Mouse (Mus musculus) limb, embryonic 14.5 days (tissue): ENCODE results near the gene Adora2b. TPM values are rescaled to one million over a fixed set of nuclear protein-coding genes. Genes with fewer than 3 reads are reported as not detected.
"Not testable (repeated sequence)": the region's sequence is repeated elsewhere in the genome, so short reads cannot be mapped to it uniquely, and the experiment has no call there.

Source experiments
- ATAC-seq: fragments of 200-750 bp; cut with Nextera tagmentation; 2 replicates; pipeline ENCODE4 v1.8.0; 2017; ENCODE audit warnings: low read depth, moderate number of reproducible peaks, moderate TSS enrichment; ENCODE audit not compliant: low FRiP score
- DNase-seq: peaks from one replicate; pipeline ENCODE4 v3.0.0-alpha.2; 2015; ENCODE audit warnings: low spot score
- H3K27ac ChIP-seq: fragments of 300-500 bp; sonication (generic); replicated peaks from 2 replicates; pipeline ENCODE4 v1.5.1; 2014; ENCODE audit warnings: low read depth, mild to moderate bottlenecking, low read length, moderate library complexity, mixed read lengths
- H3K27me3 ChIP-seq: fragments of 300-500 bp; sonication (generic); 2 replicates; pipeline ENCODE4 v1.6.1; 2014; ENCODE audit warnings: low read length, mixed read lengths; ENCODE audit not compliant: control insufficient read depth, insufficient read depth
- H3K36me3 ChIP-seq: fragments of 300-500 bp; sonication (generic); 2 replicates; pipeline ENCODE4 v1.6.1; 2014; ENCODE audit warnings: mild to moderate bottlenecking, low read length, moderate library complexity, mixed read lengths; ENCODE audit not compliant: control insufficient read depth, insufficient read depth
- H3K4me1 ChIP-seq: fragments of 300-500 bp; sonication (generic); 2 replicates; pipeline ENCODE4 v1.6.1; 2014; ENCODE audit warnings: antibody characterized with exemption, low read length, mixed read lengths; ENCODE audit not compliant: control insufficient read depth, insufficient read depth
- H3K4me2 ChIP-seq: fragments of 300-500 bp; sonication (generic); replicated peaks from 2 replicates; pipeline ENCODE4 v1.6.1; 2014; ENCODE audit warnings: low read depth, mild to moderate bottlenecking, low read length, moderate library complexity; ENCODE audit not compliant: severe bottlenecking
- H3K4me3 ChIP-seq: fragments of 300-500 bp; sonication (generic); replicated peaks from 2 replicates; pipeline ENCODE4 v1.5.1; 2014; ENCODE audit warnings: low read length
- H3K9ac ChIP-seq: fragments of 300-500 bp; sonication (generic); 2 replicates; pipeline ENCODE4 v1.6.1; 2014; ENCODE audit warnings: mild to moderate bottlenecking, low read depth, low read length, moderate library complexity; ENCODE audit not compliant: severe bottlenecking
- H3K9me3 ChIP-seq: fragments of 300-500 bp; sonication (generic); 2 replicates; pipeline ENCODE4 v1.6.1; 2016; ENCODE audit warnings: low read length; ENCODE audit not compliant: control insufficient read depth
- POLR2A ChIP-seq: fragments of 200-500 bp; IDR thresholded peaks from 2 replicates; pipeline ENCODE4 v1.8.0; 2012; ENCODE audit warnings: inconsistent platforms, mild to moderate bottlenecking, moderate library complexity, borderline replicate concordance; ENCODE audit not compliant: insufficient read depth, insufficient read length; ENCODE audit errors: extremely low read depth
- WGBS: fragments of 180-500 bp; shearing (Covaris S2); extraction: QIAGEN DNeasy Blood & Tissue Kit; methylation state at CpG from one replicate; pipeline ENCODE4 v1.1.7; 2014; 5-methylcytosine and 5-hydroxymethylcytosine counted together
- polyA plus RNA-seq, 2 experiments: library from polyadenylated mRNA; depleted of rRNA in 1 of 2; stranded (reverse) in 1 of 2; unstranded in 1 of 2; fragments of >200 nt; fragmentation: Nextera tagmentation in 1 of 2; extraction: Ambion mirVana in 1 of 2; gene quantifications; 2 replicates each; pipeline versions ENCODE4 v1.2.1 to v1.2.3; 2012 to 2014

The Adora2b gene
- polyA plus RNA-seq, 2 experiments: 9.1 to 10.9 TPM

DNA sequence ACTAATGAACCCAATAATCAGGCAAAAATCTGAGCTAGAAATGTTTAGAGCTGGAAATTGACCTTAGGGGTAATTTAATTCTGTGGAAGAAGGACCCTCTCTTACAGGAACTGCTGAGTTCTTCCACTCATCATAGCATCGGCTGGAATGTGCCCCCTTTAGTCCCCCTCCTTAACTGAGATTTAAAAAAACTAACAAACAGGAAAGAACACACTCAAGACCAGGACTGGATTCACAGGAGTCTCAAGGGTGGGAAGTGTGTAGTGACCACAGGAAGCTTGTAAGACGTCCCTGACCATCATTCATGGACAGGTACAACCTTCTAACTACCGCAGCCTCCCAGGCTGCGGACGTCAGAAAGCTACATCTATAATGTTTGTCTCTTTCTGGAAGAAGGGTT, 22.1 kb downstream of the Adora2b start:
- DNase-seq: no peak
- H3K27ac ChIP-seq: no peak overlapping the region
- H3K4me2 ChIP-seq: no peak overlapping the region
- no peaks in the 10 kb centered on the region for H3K27me3 ChIP-seq
- H3K36me3 ChIP-seq: peaks cover 12% of the 10 kb centered on the region
- no peak for ATAC-seq
- 52% methylated on average over 5 of the region's 5 CpGs for WGBS
- no peak for TF ChIP-seq POLR2A
- H3K9me3 ChIP-seq: no peaks in the 10 kb centered on the region
- H3K9ac ChIP-seq: no peak overlapping the region
- H3K4me1 ChIP-seq: no peaks in the 10 kb centered on the region
- no peak overlapping the region for H3K4me3 ChIP-seq

DNA sequence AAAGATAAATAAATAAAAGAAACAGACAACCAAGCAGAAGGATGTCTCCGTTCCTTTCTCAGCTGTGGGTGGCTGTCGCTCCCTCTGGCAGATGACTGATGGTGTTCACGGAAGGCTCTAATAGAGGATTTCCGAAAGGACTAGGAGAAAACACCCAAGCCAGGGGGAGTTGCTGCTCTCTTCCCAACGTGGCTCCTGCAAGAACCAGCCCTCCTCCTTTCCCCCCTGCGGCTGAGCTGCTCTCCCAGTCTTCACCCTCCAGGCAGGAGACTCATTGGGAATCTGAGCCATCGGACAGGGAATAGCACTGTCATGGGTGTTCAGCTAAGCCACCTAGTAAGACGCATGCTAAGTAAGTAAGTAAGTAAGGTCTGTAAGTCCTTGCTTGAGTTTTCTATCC, 28.3 kb downstream of the Adora2b start:
- Histone ChIP-seq H3K4me2 (no peak overlapping the region), H3K4me3 (no peak overlapping the region), H3K9ac (no peak overlapping the region), H3K27ac (no peak overlapping the region), H3K36me3 (no peaks in the 10 kb centered on the region), H3K27me3 (no peaks in the 10 kb centered on the region), H3K4me1 (peaks cover 1% of the 10 kb centered on the region; the same call in 1 of the 2 replicates), H3K9me3 (no peaks in the 10 kb centered on the region)
- no peak for DNase-seq
- 66% methylated on average over 8 of the region's 8 CpGs for WGBS
- no peak for TF ChIP-seq POLR2A
- ATAC-seq: no peak

DNA sequence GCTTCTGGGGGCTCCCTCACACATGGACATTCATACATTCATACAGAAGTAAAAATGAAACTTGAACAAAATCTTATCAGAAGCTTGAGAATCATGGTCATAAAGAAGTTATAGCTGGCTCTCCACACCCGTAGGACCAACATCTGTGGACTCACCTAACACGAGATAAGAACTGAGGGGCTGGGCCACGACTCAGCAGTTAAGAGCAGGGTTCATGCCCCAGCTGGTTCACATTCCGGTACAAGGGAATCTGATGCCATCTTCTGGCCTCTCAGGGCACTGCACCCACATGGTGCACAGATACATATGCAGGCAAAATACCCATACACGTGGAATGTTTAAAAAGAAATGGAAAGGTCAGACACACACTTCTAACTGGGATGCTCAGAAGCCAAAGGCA, 29.2 kb downstream of the Adora2b start:
- Histone ChIP-seq H3K4me3 (no peak overlapping the region), H3K4me2 (no peak overlapping the region), H3K9me3 (no peaks in the 10 kb centered on the region), H3K27me3 (no peaks in the 10 kb centered on the region), H3K4me1 (peaks cover 3% of the 10 kb centered on the region; the same call in 1 of the 2 replicates), H3K9ac (no peak overlapping the region), H3K36me3 (no peaks in the 10 kb centered on the region), H3K27ac (no peak overlapping the region)
- no peak for TF ChIP-seq POLR2A
- 20% methylated on average over 5 of the region's 5 CpGs for WGBS
- DNase-seq (peak; percentile 39), ATAC-seq (no peak)

DNA sequence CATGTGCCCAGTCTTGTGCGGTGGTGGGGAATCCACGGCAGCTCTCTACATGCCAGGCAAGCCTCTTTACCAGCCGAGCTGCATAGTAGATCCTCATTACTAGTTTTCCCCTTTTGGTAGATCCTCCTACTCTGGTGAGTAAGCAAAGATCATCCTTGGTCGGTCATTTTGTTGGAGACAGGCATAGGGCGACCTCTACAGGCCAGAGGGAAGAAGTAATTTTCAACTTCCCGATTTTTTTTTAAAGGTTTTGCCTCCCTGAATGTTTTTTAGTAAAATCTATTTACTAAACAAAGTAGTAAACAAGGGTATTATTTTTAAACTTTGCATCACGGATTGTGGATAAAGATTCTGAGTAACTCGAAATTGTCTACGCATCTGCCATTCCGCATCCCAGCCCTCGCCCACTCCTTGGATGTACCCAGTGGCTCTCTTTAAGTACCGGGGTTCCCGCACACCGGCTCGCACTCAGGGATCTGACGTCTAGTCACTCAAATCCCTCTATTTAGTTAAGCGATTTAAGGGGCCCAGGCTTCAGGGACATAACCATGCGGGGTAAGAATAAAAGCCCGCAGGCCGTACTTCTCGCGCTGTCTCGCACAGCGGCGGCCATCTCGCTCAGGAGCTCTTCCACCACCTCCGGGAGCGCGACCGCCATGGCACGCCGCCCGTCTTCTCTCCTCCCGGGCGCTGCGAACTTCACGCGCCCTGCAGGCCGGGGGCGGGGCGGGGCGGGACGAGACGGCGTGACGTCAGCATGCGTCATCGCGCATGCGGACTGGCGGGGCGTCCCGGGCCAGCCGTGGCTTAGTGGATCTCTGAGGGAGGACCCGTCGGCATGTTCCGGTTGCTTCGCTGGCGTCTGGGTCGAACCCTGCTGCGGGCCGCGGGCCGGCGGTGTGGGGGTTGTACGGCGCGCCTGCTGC, 32.2 kb downstream of the Adora2b start, which contains the start of the genes Zswim7 and Ttc19:
Gene Zswim7, minus strand, starts transcription at position 701 of the 926 bp plus-strand sequence.
Gene Ttc19, plus strand, starts transcription at position 799 of the 926 bp plus-strand sequence.
- Histone ChIP-seq H3K4me3 (peak within 1 kb of the TSS; percentile 85), H3K4me2 (peak within 1 kb of the TSS; percentile 87), H3K27me3 (no peaks in the 10 kb centered on the region), H3K36me3 (peaks cover 21% of the 10 kb centered on the region), H3K27ac (peak within 1 kb of the TSS; percentile 92), H3K9ac (peak within 1 kb of the TSS; percentile 78), H3K9me3 (no peaks in the 10 kb centered on the region), H3K4me1 (peaks cover 3% of the 10 kb centered on the region; the same call in 1 of the 2 replicates)
- DNase-seq (peak; percentile 90), ATAC-seq (peak; percentile 95)
- WGBS: under 1% methylated on average over 36 of the region's 68 CpGs
- TF ChIP-seq POLR2A: peak; percentile 76; the same call in 1 of the 2 replicates

DNA sequence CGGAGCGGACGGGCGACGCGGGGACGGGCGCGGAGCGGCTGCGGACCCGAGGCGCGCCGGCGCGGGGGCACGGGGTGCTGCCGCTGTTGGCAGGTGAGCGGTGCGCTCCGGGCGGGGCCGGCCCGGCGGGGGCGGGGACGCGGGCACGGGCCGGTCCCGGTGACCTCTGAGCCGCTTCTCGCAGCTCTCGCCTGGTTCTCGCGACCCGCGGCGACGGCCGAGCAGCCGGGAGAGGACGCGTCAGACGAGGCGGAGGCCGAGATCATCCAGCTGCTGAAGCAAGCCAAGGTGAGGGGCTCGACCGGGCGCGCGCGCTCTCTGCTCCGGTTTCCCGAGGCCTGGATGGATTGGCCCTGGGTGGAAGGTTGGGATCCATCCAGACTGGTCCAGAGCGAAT, 32.8 kb downstream of the Adora2b start:
- Histone ChIP-seq H3K4me1 (peaks cover 3% of the 10 kb centered on the region; the same call in 1 of the 2 replicates), H3K4me3 (peak overlapping the region; percentile 85), H3K9ac (peak overlapping the region; percentile 78), H3K27ac (peak overlapping the region; percentile 92), H3K4me2 (peak overlapping the region; percentile 87), H3K36me3 (peaks cover 27% of the 10 kb centered on the region), H3K9me3 (no peaks in the 10 kb centered on the region), H3K27me3 (no peaks in the 10 kb centered on the region)
- ATAC-seq (peak; percentile 53), DNase-seq (peak; percentile 26)
- TF ChIP-seq POLR2A: no peak
- 1% methylated on average over 32 of the region's 57 CpGs for WGBS

DNA sequence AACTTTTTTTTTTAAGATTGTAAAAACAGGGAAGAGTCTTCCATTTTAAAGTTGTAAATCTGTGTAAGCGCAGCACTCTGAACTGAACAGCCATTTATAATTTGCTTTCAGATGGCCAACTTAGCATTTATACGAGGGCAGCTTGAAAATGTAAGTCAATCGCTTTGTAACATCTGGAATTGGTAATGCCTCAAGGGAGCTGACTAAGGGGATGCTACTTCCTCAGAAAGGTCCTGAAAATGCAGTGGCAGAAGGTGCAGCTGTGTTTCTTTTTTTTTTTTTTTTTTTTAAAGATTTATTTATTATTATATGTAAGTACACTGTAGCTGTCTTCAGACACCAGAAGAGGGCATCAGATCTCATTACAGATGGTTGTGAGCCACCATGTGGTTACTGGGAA, 35.2 kb downstream of the Adora2b start:
- not testable (repeated sequence) for ATAC-seq, H3K9ac ChIP-seq, H3K4me2 ChIP-seq, H3K4me1 ChIP-seq, H3K9me3 ChIP-seq, H3K4me3 ChIP-seq, H3K27ac ChIP-seq, DNase-seq, H3K27me3 ChIP-seq
- WGBS: 39% methylated on average over 3 of the region's 3 CpGs
- H3K36me3 ChIP-seq: peaks cover 39% of the 10 kb centered on the region
